Mouse (Mus musculus) neural tube, postnatal 0 days (tissue): ENCODE measurements around the gene Gm45140. TPM values are rescaled to one million over a fixed set of nuclear protein-coding genes. Genes with fewer than 3 reads are reported as not detected.

Source experiments
- polyA plus RNA-seq: library from polyadenylated mRNA; unstranded; fragments of >200 nt; fragmentation: Nextera tagmentation; extraction: Ambion mirVana; gene quantifications from 2 replicates; pipeline ENCODE4 v1.2.1, GENCODE M21; 2015

The Gm45140 gene
- polyA plus RNA-seq, result 1.9 and 2.2 TPM in 2 replicates

DNA sequence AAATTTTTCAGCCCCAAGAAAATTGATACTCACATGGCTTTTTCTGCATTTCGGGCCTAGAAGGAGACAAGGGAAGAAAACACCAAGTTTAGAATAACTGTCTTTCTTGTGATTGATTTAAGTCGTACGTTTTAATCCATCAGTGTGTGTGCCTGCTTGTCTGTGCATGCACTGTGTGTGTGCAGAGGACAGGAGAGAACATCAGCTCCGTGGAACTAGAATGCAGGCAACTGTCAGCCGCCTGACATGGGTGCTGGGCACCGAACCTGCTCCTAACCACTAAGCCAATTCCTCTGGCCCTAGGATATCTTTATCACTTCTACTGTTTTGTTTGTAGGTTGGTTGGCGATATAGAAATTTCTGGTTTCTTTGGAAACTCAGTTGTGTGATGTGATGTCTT lies at the start of gene Gm45140:
Gm45140 (minus strand) TSS at position 101 of the 400 bp plus-strand sequence.

DNA sequence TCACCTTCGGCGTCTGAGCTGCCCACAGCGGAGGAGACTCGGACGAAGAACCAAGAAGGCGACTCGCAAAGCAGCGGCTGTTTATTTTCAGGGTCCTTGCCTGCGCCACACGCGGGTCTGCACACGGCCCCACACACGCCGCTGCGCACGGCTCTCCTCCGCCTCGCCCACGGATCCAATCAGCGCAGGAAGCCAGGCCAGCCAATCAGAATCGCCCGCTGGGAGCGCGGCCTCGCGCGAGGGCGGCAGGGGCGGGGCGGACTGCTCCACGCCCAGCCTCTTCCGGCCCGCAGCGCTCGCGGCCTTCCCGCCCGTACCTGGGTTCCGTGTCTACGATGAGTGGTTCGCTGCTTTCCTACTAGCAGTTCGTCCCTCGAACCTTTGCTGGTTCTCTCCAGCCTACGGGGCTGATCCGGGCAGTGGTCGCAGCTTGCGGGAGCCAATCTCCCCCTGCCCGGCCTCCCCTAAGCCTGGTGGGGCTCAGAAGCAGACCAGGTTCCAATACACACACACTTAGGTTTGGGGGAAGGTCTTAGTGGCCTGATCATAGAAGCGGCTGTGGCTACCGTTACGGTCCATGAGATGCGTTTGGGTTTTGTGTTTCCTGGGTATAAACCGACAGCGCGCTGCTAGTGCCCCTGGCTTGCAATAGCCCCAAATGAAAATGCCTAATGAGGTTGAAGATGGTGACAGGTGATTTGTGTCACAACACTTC lies 15.5 kb upstream of the Gm45140 start, which contains the start of gene Cnbp:
Cnbp (minus strand) TSS at position 207 of the 715 bp plus-strand sequence.

DNA sequence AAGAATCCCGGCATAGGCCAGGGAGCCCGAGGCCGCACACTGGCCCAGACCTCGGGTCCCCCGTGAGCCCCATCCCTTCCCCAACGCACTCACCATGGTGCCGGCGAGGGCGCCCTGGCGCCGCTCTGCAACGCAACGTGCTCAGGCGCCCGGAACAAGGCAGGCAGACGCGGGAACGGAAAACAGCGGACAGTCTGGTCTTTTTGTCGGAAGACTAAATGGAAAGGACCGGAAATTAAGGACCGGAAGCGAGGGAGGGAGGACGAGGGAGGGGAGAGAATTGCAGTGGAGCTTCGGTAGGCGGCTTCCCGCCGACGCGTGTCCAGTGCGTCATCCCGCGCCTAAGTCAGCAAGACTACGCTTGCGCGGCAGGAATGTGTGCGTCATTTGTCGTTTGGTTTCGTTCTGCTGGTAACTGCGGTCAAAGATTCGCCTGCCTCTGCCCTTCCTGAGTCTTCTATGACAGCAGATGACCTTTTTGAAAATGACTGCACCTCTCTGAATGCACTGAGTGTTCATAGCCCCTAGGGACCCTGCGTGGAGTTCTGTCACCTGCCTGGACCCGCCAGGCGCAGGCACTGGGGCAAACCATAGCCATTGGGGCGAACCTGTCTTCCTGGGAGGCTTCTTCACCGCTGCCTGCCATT lies 3.1 kb upstream of the Gm45140 start, which contains the start of gene Isy1:
Isy1 (minus strand) TSS at position 248 of the 647 bp plus-strand sequence.

DNA sequence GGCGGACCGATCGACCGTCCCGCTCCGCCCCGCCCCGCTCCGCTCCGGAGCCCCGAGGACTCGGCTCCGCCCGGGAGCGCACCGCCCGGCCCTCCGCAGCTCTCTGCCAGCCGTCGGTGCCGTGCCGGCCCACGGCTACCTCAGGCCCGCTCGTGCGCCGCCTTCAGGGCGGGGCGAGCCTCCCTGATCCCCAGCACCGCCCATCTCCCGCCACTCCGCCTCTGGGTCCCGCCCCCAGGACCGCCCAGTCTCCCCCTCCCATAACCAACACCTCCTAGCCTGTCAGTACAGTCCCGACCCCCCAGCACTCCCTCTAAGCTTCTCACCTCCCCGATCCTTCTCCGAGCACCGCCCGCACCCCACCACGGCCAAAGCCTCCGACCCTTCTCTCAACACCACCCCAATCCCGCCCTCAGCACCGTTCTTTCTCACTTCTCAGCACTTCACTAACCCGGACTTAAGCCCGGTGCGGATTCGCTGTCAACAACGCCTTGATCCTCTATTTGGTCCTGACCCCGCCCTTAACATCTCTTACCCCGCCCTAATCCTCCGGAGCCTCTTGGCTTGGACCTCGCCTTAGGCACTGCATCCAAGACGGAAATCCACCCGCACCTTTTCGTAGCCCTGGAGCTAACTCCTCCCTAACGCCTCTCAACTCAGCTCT lies 23.8 kb downstream of the Gm45140 start, which contains the start of gene Rab43:
Rab43 (minus strand) TSS at position 490 of the 664 bp plus-strand sequence.

DNA sequence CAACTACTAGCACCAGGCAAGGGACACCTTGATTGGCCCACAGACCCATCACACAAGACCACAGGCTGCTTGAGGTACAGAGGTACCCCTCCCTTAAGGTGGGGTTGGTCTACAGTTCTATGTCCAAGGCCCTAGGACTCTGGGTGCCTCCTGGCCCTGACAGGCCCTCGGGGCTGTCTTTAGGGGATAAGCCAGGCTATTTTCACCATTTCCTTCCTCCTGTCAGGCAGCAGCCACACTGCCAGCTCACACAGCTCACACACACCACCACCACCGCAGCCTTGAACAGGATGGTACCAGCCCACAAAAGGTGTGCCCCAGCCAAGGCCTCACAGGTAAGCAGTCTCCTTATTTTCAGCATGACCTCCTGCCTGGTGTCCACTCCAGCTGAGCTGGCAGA lies 57.8 kb downstream of the Gm45140 start, which contains the start of gene Gp9:
Gp9 (plus strand) TSS at position 231 of the 400 bp plus-strand sequence.

Other genes with a start within 250 kb of the Gm45140 start
- 1.4 and 1.5 TPM in 2 replicates for gene Prokr1, start 245.1 kb downstream of the Gm45140 start, polyA plus RNA-seq
- 5.6 and 5.9 TPM in 2 replicates for gene Aplf, start 163.6 kb downstream of the Gm45140 start, polyA plus RNA-seq
- gene Efcc1, start 104.9 kb downstream of the Gm45140 start, polyA plus RNA-seq, result 9.1 and 11.0 TPM in 2 replicates
- 0.89 TPM in 1 of 2 replicates, not detected in the other for gene Gp9, start 57.7 kb downstream of the Gm45140 start, polyA plus RNA-seq
- gene Rab43, start 23.6 kb downstream of the Gm45140 start, polyA plus RNA-seq, result 11.8 and 12.4 TPM in 2 replicates
- gene Isy1, start 3.0 kb upstream of the Gm45140 start, polyA plus RNA-seq, result 24.7 and 25.1 TPM in 2 replicates
- 543 and 565 TPM in 2 replicates for gene Cnbp, start 15.3 kb upstream of the Gm45140 start, polyA plus RNA-seq
- gene Copg1, start 52.0 kb upstream of the Gm45140 start, polyA plus RNA-seq, result 209 and 222 TPM in 2 replicates
- 35.0 and 36.0 TPM in 2 replicates for gene Hmces, start 78.1 kb upstream of the Gm45140 start, polyA plus RNA-seq
- 55.0 and 74.2 TPM in 2 replicates for gene H1fx, start 145.8 kb upstream of the Gm45140 start, polyA plus RNA-seq
- gene Rab7, start 209.5 kb upstream of the Gm45140 start, polyA plus RNA-seq, result 323 and 351 TPM in 2 replicates
- gene Rpn1, start 248.7 kb upstream of the Gm45140 start, polyA plus RNA-seq, result 207 and 224 TPM in 2 replicates